Mouse (Mus musculus): ENCODE measurements around the gene Ralbp1.

- TF ChIP-seq CTCF (IDR thresholded peaks at IDR 0.05), result no peak
- TF ChIP-seq EP300 (IDR thresholded peaks at IDR 0.05), result no peak
Measured at GRCm38 (mm10) chr17:65884061-65884669, 1.4 kb downstream of the Ralbp1 start.
